Mouse (Mus musculus): ENCODE measurements at regions not wholly inside any gene's neighbourhood (a gene's known extent, or its start where the extent isn't known, plus 50 kb on each side); places are given as distances from the start of the nearest gene placed in this dataset.
A peak's percentile ranks its signal among the peaks of the same experiment; 100 is the strongest.

- ATAC-seq (ENCODE audit: low FRiP score) = no peak
- WGBS = 54% methylated on average over 24 of the region's 24 CpGs
- no peaks in the 10 kb centered on the region for H3K36me3 ChIP-seq
- H3K4me1 ChIP-seq = peaks cover 16% of the 10 kb centered on the region
- no peak overlapping the region for H3K4me3 ChIP-seq (replicated peaks)
- no peak overlapping the region for H3K9ac ChIP-seq (replicated peaks)
- H3K27me3 ChIP-seq (replicated peaks) = 0 out of 2 replicates have a peak, but pooled peaks cover 3% of the 10 kb centered on the region
- peak overlapping the region; percentile 56; the same call in 1 of the 2 replicates for H3K27ac ChIP-seq (replicated peaks)
- no peak overlapping the region for H3K4me2 ChIP-seq
- no peaks in the 10 kb centered on the region for H3K9me3 ChIP-seq (replicated peaks)
These were observed 109.2 kb upstream of the Slit3 start for GRCm38 (mm10) chr11:35011521-35012476.

- WGBS = 21% methylated on average over 20 of the region's 20 CpGs
- H3K4me3 ChIP-seq (replicated peaks) = no peak overlapping the region
- H3K36me3 ChIP-seq = no peaks in the 10 kb centered on the region
- no peaks in the 10 kb centered on the region for H3K9me3 ChIP-seq (replicated peaks)
- peaks cover 22% of the 10 kb centered on the region for H3K4me1 ChIP-seq
- H3K9ac ChIP-seq (replicated peaks) = no peak overlapping the region
- H3K27me3 ChIP-seq (replicated peaks) = 0 out of 2 replicates have a peak, but pooled peaks cover 3% of the 10 kb centered on the region
- no peak overlapping the region; the same call in 1 of the 2 replicates for H3K27ac ChIP-seq (replicated peaks)
- peak overlapping the region; percentile 25 for H3K4me2 ChIP-seq
- ATAC-seq (ENCODE audit: low FRiP score) = no peak
These were observed 114.1 kb upstream of the Slit3 start for GRCm38 (mm10) chr11:35006773-35007567.

GRCm38 (mm10) chr11:35005143-35005542 lies 115.9 kb upstream of the Slit3 start:
- Histone ChIP-seq H3K27me3 (replicated peaks) (0 out of 2 replicates have a peak, but pooled peaks cover 3% of the 10 kb centered on the region), H3K9ac (replicated peaks) (no peak overlapping the region), H3K9me3 (replicated peaks) (no peaks in the 10 kb centered on the region), H3K36me3 (no peaks in the 10 kb centered on the region), H3K4me2 (no peak overlapping the region), H3K4me3 (replicated peaks) (no peak overlapping the region), H3K27ac (replicated peaks) (no peak overlapping the region), H3K4me1 (peaks cover 14% of the 10 kb centered on the region)
- WGBS = 82% methylated on average over 3 of the region's 3 CpGs
- ATAC-seq (ENCODE audit: low FRiP score) = no peak

- Histone ChIP-seq H3K9ac (replicated peaks) (no peak overlapping the region), H3K27ac (replicated peaks) (no peak overlapping the region), H3K9me3 (replicated peaks) (no peaks in the 10 kb centered on the region), H3K4me1 (peaks cover 14% of the 10 kb centered on the region), H3K4me2 (no peak overlapping the region), H3K27me3 (replicated peaks) (0 out of 2 replicates have a peak, but pooled peaks cover 3% of the 10 kb centered on the region), H3K36me3 (no peaks in the 10 kb centered on the region), H3K4me3 (replicated peaks) (no peak overlapping the region)
- WGBS = 42% methylated on average over 1 of the region's 1 CpGs
- no peak for ATAC-seq (ENCODE audit: low FRiP score)
These were observed 116.6 kb upstream of the Slit3 start for GRCm38 (mm10) chr11:35004431-35004830.

GRCm38 (mm10) chr11:35003956-35004355 lies 117.1 kb upstream of the Slit3 start:
- Histone ChIP-seq H3K27me3 (replicated peaks) (0 out of 2 replicates have a peak, but pooled peaks cover 3% of the 10 kb centered on the region), H3K36me3 (no peaks in the 10 kb centered on the region), H3K9me3 (replicated peaks) (no peaks in the 10 kb centered on the region), H3K4me2 (no peak overlapping the region), H3K4me1 (peaks cover 14% of the 10 kb centered on the region), H3K9ac (replicated peaks) (no peak overlapping the region), H3K4me3 (replicated peaks) (no peak overlapping the region), H3K27ac (replicated peaks) (no peak overlapping the region)
- no peak for ATAC-seq (ENCODE audit: low FRiP score)
- WGBS = 24% methylated on average over 3 of the region's 3 CpGs

- 99% methylated on average over 2 of the region's 2 CpGs for WGBS
- H3K4me3 ChIP-seq (replicated peaks) = no peak overlapping the region
- H3K9ac ChIP-seq (replicated peaks) = no peak overlapping the region
- no peak for ATAC-seq (ENCODE audit: low FRiP score)
- no peak overlapping the region for H3K4me2 ChIP-seq
- no peaks in the 10 kb centered on the region for H3K36me3 ChIP-seq
- no peak overlapping the region for H3K27ac ChIP-seq (replicated peaks)
- no peaks in the 10 kb centered on the region for H3K4me1 ChIP-seq
- H3K27me3 ChIP-seq (replicated peaks) = no peaks in the 10 kb centered on the region
- H3K9me3 ChIP-seq (replicated peaks) = no peaks in the 10 kb centered on the region
These were observed 123.1 kb upstream of the Slit3 start for GRCm38 (mm10) chr11:34997906-34998305.

GRCm38 (mm10) chr11:34995515-34995914 lies 125.5 kb upstream of the Slit3 start:
- ATAC-seq (ENCODE audit: low FRiP score) = no peak
- H3K27ac ChIP-seq (replicated peaks) = no peak overlapping the region
- no peaks in the 10 kb centered on the region for H3K9me3 ChIP-seq (replicated peaks)
- H3K4me2 ChIP-seq = no peak overlapping the region
- H3K9ac ChIP-seq (replicated peaks) = no peak overlapping the region
- WGBS = 59% methylated on average over 4 of the region's 4 CpGs
- H3K4me3 ChIP-seq (replicated peaks) = no peak overlapping the region
- no peaks in the 10 kb centered on the region for H3K4me1 ChIP-seq
- H3K27me3 ChIP-seq (replicated peaks) = no peaks in the 10 kb centered on the region
- H3K36me3 ChIP-seq = no peaks in the 10 kb centered on the region

GRCm38 (mm10) chr11:34982775-34983457 lies 138.1 kb upstream of the Slit3 start:
- 77% methylated on average over 5 of the region's 5 CpGs for WGBS
- Histone ChIP-seq H3K9ac (replicated peaks) (no peak overlapping the region), H3K36me3 (no peaks in the 10 kb centered on the region), H3K4me2 (no peak overlapping the region), H3K27ac (replicated peaks) (no peak overlapping the region), H3K27me3 (replicated peaks) (no peaks in the 10 kb centered on the region), H3K4me1 (no peaks in the 10 kb centered on the region), H3K9me3 (replicated peaks) (no peaks in the 10 kb centered on the region), H3K4me3 (replicated peaks) (no peak overlapping the region)
- ATAC-seq (ENCODE audit: low FRiP score) = no peak

GRCm38 (mm10) chr11:34980210-34980609 lies 140.8 kb upstream of the Slit3 start:
- no peak for ATAC-seq (ENCODE audit: low FRiP score)
- no peak overlapping the region for H3K4me3 ChIP-seq (replicated peaks)
- H3K4me1 ChIP-seq = no peaks in the 10 kb centered on the region
- no peak overlapping the region for H3K4me2 ChIP-seq
- H3K9ac ChIP-seq (replicated peaks) = no peak overlapping the region
- H3K9me3 ChIP-seq (replicated peaks) = no peaks in the 10 kb centered on the region
- H3K36me3 ChIP-seq = no peaks in the 10 kb centered on the region
- H3K27me3 ChIP-seq (replicated peaks) = no peaks in the 10 kb centered on the region
- no peak overlapping the region for H3K27ac ChIP-seq (replicated peaks)
- WGBS = 76% methylated on average over 1 of the region's 1 CpGs

- no peaks in the 10 kb centered on the region for H3K27me3 ChIP-seq (replicated peaks)
- no peaks in the 10 kb centered on the region for H3K4me1 ChIP-seq
- no peak overlapping the region for H3K4me2 ChIP-seq
- no peak overlapping the region for H3K9ac ChIP-seq (replicated peaks)
- no peaks in the 10 kb centered on the region for H3K36me3 ChIP-seq
- WGBS = 86% methylated on average over 7 of the region's 7 CpGs
- no peak overlapping the region for H3K4me3 ChIP-seq (replicated peaks)
- H3K27ac ChIP-seq (replicated peaks) = no peak overlapping the region
- no peaks in the 10 kb centered on the region for H3K9me3 ChIP-seq (replicated peaks)
- no peak for ATAC-seq (ENCODE audit: low FRiP score)
These were observed 143.2 kb upstream of the Slit3 start for GRCm38 (mm10) chr11:34977861-34978260.

- Histone ChIP-seq H3K27me3 (replicated peaks) (no peaks in the 10 kb centered on the region), H3K27ac (replicated peaks) (no peak overlapping the region), H3K9me3 (replicated peaks) (no peaks in the 10 kb centered on the region), H3K4me2 (no peak overlapping the region), H3K4me3 (replicated peaks) (no peak overlapping the region), H3K36me3 (no peaks in the 10 kb centered on the region), H3K4me1 (no peaks in the 10 kb centered on the region), H3K9ac (replicated peaks) (no peak overlapping the region)
- ATAC-seq (ENCODE audit: low FRiP score) = no peak
- WGBS = 80% methylated on average over 8 of the region's 8 CpGs
These were observed 142.4 kb upstream of the Spdl1 start for GRCm38 (mm10) chr11:34975771-34976302.

Measured in neural tube, embryonic 15.5 days (tissue).